Mouse (Mus musculus): ENCODE measurements around the gene Mt4.

Gene Mt4

GRCm38 (mm10) chr8:94178857-94179712, 42.1 kb downstream of the Mt4 start, which contains the start of gene Mt1:
Gene Mt1 (plus strand): TSS chr8:94179082.
- peak; percentile 78 for DNase-seq (ENCODE audit: low read depth, low spot score)

- DNase-seq (ENCODE audit: low read depth, low spot score): no peak
Measured at GRCm38 (mm10) chr8:94179713-94180560, 42.9 kb downstream of the Mt4 start.

GRCm38 (mm10) chr8:94180561-94180908, 43.5 kb downstream of the Mt4 start:
- DNase-seq (ENCODE audit: low read depth, low spot score): no peak

- DNase-seq (ENCODE audit: low read depth, low spot score): no peak
Measured at GRCm38 (mm10) chr8:94182055-94182929, 45.3 kb downstream of the Mt4 start.

DNA sequence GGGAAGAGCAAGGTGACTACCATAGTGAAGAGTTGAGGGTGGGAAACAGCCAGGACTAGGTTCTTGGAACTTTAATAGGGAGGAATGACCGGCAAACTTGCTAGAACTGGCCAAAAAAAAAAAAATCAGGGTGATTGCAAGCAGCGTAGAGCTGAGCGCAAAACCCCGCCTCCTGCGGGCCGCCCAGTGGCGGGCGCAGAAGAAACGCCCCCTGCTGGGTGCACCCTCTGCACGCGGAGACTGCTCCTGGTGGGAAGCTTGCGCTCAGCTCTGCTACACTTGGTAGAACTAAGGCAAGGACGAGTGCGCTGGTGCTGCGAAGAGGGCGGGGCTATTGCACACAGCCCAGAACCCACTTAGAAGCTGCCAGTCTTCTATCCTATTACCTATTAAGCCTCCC, 46.1 kb downstream of the Mt4 start:
- DNase-seq (ENCODE audit: low read depth, low spot score): peak; percentile 78

DNA sequence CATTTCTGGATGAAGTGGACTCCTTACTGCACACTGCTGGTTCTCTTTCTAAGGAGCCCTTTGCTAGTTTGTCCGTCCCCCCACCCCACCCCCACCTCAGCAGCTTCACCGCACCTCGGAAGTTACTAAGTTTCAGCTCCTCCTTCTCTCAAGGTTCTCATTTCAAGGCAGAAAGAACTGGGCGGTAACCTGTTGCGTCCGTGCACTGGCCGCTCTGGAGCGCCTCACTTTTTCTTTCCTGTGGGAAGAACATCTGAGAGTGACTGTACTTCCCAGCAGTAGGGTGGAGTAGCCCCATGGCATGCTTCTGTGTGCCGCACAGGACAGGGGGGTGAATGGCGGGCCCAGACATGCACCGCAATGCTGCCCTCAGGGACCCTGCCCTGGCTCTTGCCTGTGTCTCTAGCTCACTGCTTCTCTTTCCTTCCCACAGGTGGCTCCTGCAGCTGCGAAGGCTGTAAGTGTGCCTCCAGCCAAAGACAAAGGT, 47.4 kb downstream of the Mt4 start:
- no peak for DNase-seq (ENCODE audit: low read depth, low spot score)

GRCm38 (mm10) chr8:94185791-94186190, 48.8 kb downstream of the Mt4 start:
- no peak for DNase-seq (ENCODE audit: low read depth, low spot score)

DNA sequence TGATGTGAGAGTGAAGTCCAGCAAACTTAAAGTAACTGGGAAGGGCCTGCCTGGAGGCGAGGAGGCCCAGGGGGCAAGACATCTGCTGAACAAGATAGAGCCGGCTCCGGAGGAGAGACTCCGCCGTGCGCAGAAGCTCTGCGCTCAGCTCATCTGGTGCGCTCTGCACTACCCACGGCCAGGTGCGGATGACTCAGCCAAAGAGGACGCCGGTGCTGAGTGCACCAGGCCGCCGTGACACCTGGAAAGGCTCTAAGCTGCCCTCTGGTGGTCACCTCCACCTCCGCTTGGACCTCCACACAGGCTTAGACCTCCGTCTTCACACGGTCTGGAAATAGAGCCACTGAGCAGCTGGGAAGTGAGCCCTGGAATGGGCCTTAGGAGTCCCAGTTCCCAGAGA, 49.5 kb downstream of the Mt4 start:
- DNase-seq (ENCODE audit: low read depth, low spot score): peak; percentile 61

GRCm38 (mm10) chr8:94187290-94188002, 50.4 kb downstream of the Mt4 start:
- DNase-seq (ENCODE audit: low read depth, low spot score): peak; percentile 36

Data from mesoderm, embryonic 11.5 days (tissue).